Mouse (Mus musculus) heart, postnatal 0 days (tissue): ENCODE results near the gene Fkbp4.

Source experiments
- CTCF ChIP-seq: IDR thresholded peaks from 2 replicates; pipeline ENCODE4 v1.5.1; 2016; ENCODE audit warnings: antibody characterized with exemption, control low read depth, low read depth
- EP300 ChIP-seq: IDR thresholded peaks from 2 replicates; pipeline ENCODE4 v1.6.1; 2016; ENCODE audit warnings: antibody characterized with exemption, low read depth

GRCm38 (mm10) chr6:128390683-128391082, 47.8 kb downstream of the Fkbp4 start:
- TF ChIP-seq CTCF, result no peak
- TF ChIP-seq EP300, result no peak
